Mouse (Mus musculus) right cerebral cortex, postnatal 4 days (tissue): ENCODE data around the gene Cyp4f40.
"Not testable (repeated sequence)": the region's sequence is repeated elsewhere in the genome, so short reads cannot be mapped to it uniquely, and the experiment has no call there.

ENCODE experiments used
- DNase-seq: peaks from one replicate; pipeline ENCODE4 v3.0.0-alpha.2; 2022

Cyp4f40 gene

GRCm38 (mm10) chr17:32658712-32659111 is at the start of gene Cyp4f40:
Cyp4f40 (plus strand) TSS chr17:32658900.
- DNase-seq, result peak; percentile 12

- not testable (repeated sequence) for DNase-seq
Measured at GRCm38 (mm10) chr17:32610231-32610630, 48.5 kb upstream of the Cyp4f40 start.

- DNase-seq, result no peak
Measured at GRCm38 (mm10) chr17:32610896-32611295, 47.8 kb upstream of the Cyp4f40 start.

GRCm38 (mm10) chr17:32612417-32612816 is 46.3 kb upstream of the Cyp4f40 start:
- no peak for DNase-seq

GRCm38 (mm10) chr17:32617252-32617651 is 41.4 kb upstream of the Cyp4f40 start:
- DNase-seq, result no peak

- not testable (repeated sequence) for DNase-seq
Measured at GRCm38 (mm10) chr17:32621018-32621417, 37.7 kb upstream of the Cyp4f40 start, which contains the start of gene Cyp4f37. Cyp4f37 (plus strand) TSS chr17:32621309.

GRCm38 (mm10) chr17:32629726-32630125 is 29.0 kb upstream of the Cyp4f40 start:
- DNase-seq, result not testable (repeated sequence)

- DNase-seq, result no peak
Measured at GRCm38 (mm10) chr17:32631936-32632335, 26.8 kb upstream of the Cyp4f40 start.

GRCm38 (mm10) chr17:32634242-32634971 is 24.3 kb upstream of the Cyp4f40 start:
- DNase-seq, result peak; percentile 2

- DNase-seq, result peak; percentile 90
Measured at GRCm38 (mm10) chr17:32634972-32635314, 23.8 kb upstream of the Cyp4f40 start.

GRCm38 (mm10) chr17:32636341-32636740 is 22.4 kb upstream of the Cyp4f40 start:
- no peak for DNase-seq

- DNase-seq, result no peak
Measured at GRCm38 (mm10) chr17:32637151-32637550, 21.5 kb upstream of the Cyp4f40 start.

- DNase-seq, result no peak
Measured at GRCm38 (mm10) chr17:32646631-32647030, 12.1 kb upstream of the Cyp4f40 start.

- DNase-seq, result no peak
Measured at GRCm38 (mm10) chr17:32653860-32654259, 4.8 kb upstream of the Cyp4f40 start.

- DNase-seq, result no peak
Measured at GRCm38 (mm10) chr17:32657041-32657440, 1.7 kb upstream of the Cyp4f40 start.

- DNase-seq, result no peak
Measured at GRCm38 (mm10) chr17:32658246-32658645, 454 bp upstream of the Cyp4f40 start.

- DNase-seq, result no peak
Measured at GRCm38 (mm10) chr17:32673976-32674375, 15.3 kb downstream of the Cyp4f40 start.

- no peak for DNase-seq
Measured at GRCm38 (mm10) chr17:32676040-32676635, 17.4 kb downstream of the Cyp4f40 start.

GRCm38 (mm10) chr17:32680404-32680803 is 21.7 kb downstream of the Cyp4f40 start:
- peak; percentile 66 for DNase-seq

GRCm38 (mm10) chr17:32685048-32685750 is 26.5 kb downstream of the Cyp4f40 start, which contains the start of gene Cyp4f15:
Cyp4f15 (plus strand) TSS chr17:32685627.
- peak; percentile 42 for DNase-seq

GRCm38 (mm10) chr17:32686722-32687121 is 28.0 kb downstream of the Cyp4f40 start:
- no peak for DNase-seq

- no peak for DNase-seq
Measured at GRCm38 (mm10) chr17:32690959-32691358, 32.3 kb downstream of the Cyp4f40 start.

GRCm38 (mm10) chr17:32702826-32703225 is 44.1 kb downstream of the Cyp4f40 start:
- DNase-seq, result peak; percentile 19

- DNase-seq, result not testable (repeated sequence)
Measured at GRCm38 (mm10) chr17:32710541-32710940, 51.8 kb downstream of the Cyp4f40 start.
